Mouse (Mus musculus): ENCODE data around the gene Get4. TPM values are rescaled to one million over a fixed set of nuclear protein-coding genes. Genes with fewer than 3 reads are reported as not detected.

The Get4 gene
- polyA plus RNA-seq, 1 experiment from 2014 or later = 119 TPM

- Histone ChIP-seq H3K9ac (no peak overlapping the region), H3K9me3 (no peaks in the 10 kb centered on the region), H3K4me2 (no peak overlapping the region), H3K4me1 (replicated peaks) (no peaks in the 10 kb centered on the region), H3K27ac (replicated peaks) (no peak overlapping the region), H3K27me3 (no peaks in the 10 kb centered on the region), H3K4me3 (no peak overlapping the region), H3K36me3 (no peaks in the 10 kb centered on the region)
- WGBS = 83% methylated on average over 12 of the region's 12 CpGs
- no peak for ATAC-seq (ENCODE audit: low read depth)
Observed at GRCm38 (mm10) chr5:139314941-139315642, 63.0 kb downstream of the Get4 start.

- Histone ChIP-seq H3K9ac (no peak overlapping the region), H3K4me3 (no peak overlapping the region), H3K9me3 (no peaks in the 10 kb centered on the region), H3K27ac (replicated peaks) (no peak overlapping the region), H3K27me3 (no peaks in the 10 kb centered on the region), H3K4me2 (no peak overlapping the region), H3K4me1 (replicated peaks) (no peaks in the 10 kb centered on the region), H3K36me3 (no peaks in the 10 kb centered on the region)
- no peak for ATAC-seq (ENCODE audit: low read depth)
- WGBS = 82% methylated on average over 6 of the region's 6 CpGs
Observed at GRCm38 (mm10) chr5:139316982-139317675, 65.0 kb downstream of the Get4 start.

GRCm38 (mm10) chr5:139317751-139318504 lies 65.8 kb downstream of the Get4 start:
- no peak overlapping the region for H3K4me3 ChIP-seq
- no peak overlapping the region for H3K27ac ChIP-seq (replicated peaks)
- H3K27me3 ChIP-seq = no peaks in the 10 kb centered on the region; the same call in 1 of the 2 replicates
- H3K4me2 ChIP-seq = no peak overlapping the region
- H3K9me3 ChIP-seq = no peaks in the 10 kb centered on the region
- 0 out of 2 replicates have a peak, but pooled peaks cover 3% of the 10 kb centered on the region for H3K4me1 ChIP-seq (replicated peaks)
- 66% methylated on average over 21 of the region's 21 CpGs for WGBS
- H3K36me3 ChIP-seq = no peaks in the 10 kb centered on the region
- no peak overlapping the region for H3K9ac ChIP-seq
- no peak for ATAC-seq (ENCODE audit: low read depth)

Other genes starting within 250 kb of the Get4 start
- 183 and 196 TPM in 2 replicates for gene Prkar1b, start 102.3 kb upstream of the Get4 start, polyA plus RNA-seq (2015; fragmentation: Nextera tagmentation; extraction: Ambion mirVana)
- gene Dnaaf5, start 102.1 kb upstream of the Get4 start, polyA plus RNA-seq (2015; fragmentation: Nextera tagmentation; extraction: Ambion mirVana) = 4.6 and 4.8 TPM in 2 replicates
- 40.4 and 42.1 TPM in 2 replicates for gene Sun1, start 51.7 kb upstream of the Get4 start, polyA plus RNA-seq (2015; fragmentation: Nextera tagmentation; extraction: Ambion mirVana)
- 51.5 and 66.3 TPM in 2 replicates for gene Adap1, start 73.3 kb downstream of the Get4 start, polyA plus RNA-seq (2015; fragmentation: Nextera tagmentation; extraction: Ambion mirVana)
- 113 and 120 TPM in 2 replicates for gene Cox19, start 99.1 kb downstream of the Get4 start, polyA plus RNA-seq (2015; fragmentation: Nextera tagmentation; extraction: Ambion mirVana)
- not detected in 2 replicates for gene Cyp2w1, start 100.3 kb downstream of the Get4 start, polyA plus RNA-seq (2015; fragmentation: Nextera tagmentation; extraction: Ambion mirVana)
- gene Gpr146, start 125.4 kb downstream of the Get4 start, polyA plus RNA-seq (2015; fragmentation: Nextera tagmentation; extraction: Ambion mirVana) = 1.8 and 1.9 TPM in 2 replicates
- 0.38 and 0.39 TPM in 2 replicates for gene C130050O18Rik, start 153.0 kb downstream of the Get4 start, polyA plus RNA-seq (2015; fragmentation: Nextera tagmentation; extraction: Ambion mirVana)
- gene Gper1, start 170.8 kb downstream of the Get4 start, polyA plus RNA-seq (2015; fragmentation: Nextera tagmentation; extraction: Ambion mirVana) = 8.5 and 9.9 TPM in 2 replicates
- 14.9 and 15.1 TPM in 2 replicates for gene 3110082I17Rik, start 208.2 kb downstream of the Get4 start, polyA plus RNA-seq (2015; fragmentation: Nextera tagmentation; extraction: Ambion mirVana)
- 16.0 and 18.0 TPM in 2 replicates for gene Zfand2a, start 232.2 kb downstream of the Get4 start, polyA plus RNA-seq (2015; fragmentation: Nextera tagmentation; extraction: Ambion mirVana)